Mouse (Mus musculus): ENCODE results near the gene Krt222.
A peak's percentile ranks its signal among the peaks of the same experiment; 100 is the strongest.

DNA sequence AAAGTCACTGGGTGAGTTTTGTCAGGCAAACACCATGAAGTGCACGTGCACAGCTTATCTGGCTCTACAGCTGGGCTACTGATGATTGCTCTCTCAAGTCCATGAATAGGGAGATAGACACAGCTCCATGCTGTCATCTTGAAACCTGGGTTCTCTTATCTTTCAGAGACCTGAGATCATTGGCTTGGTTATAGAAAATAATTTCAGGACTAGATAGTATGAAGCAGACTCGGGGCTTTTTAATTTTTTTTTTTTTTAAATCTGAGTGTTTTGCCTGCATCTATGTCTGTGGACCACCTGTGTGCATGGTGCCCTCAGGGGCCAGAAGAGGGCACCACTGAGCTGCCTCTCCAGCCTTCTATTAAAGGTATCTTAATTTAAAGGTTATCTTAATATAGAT, 36.9 kb downstream of the Krt222 start:
- TF ChIP-seq CTCF (IDR thresholded peaks at IDR 0.05; ENCODE audit: extremely low read depth, insufficient read length, insufficient replicate concordance, low read depth, low read length) (peak; percentile 63; the same call in 1 of the 2 replicates), POLR2A (IDR thresholded peaks at IDR 0.05; ENCODE audit: low read depth, low read length) (no peak)

Measured in small intestine, adult 2 months (tissue).